Mouse (Mus musculus): Measurements from ENCODE around the gene Wasf2.

The Wasf2 gene

GRCm38 (mm10) chr4:133121974-133122637, 8.2 kb upstream of the Wasf2 start:
- CTCF ChIA-PET: interaction anchor here (0.7 kb wide), 1 partner anchor 149 kb away, joined by 4 read pairs; no protein-coding TSS in a partner anchor

GRCm38 (mm10) chr4:133127079-133127478, 3.2 kb upstream of the Wasf2 start:
- CTCF ChIA-PET: interaction anchor here (0.6 kb wide), 1 partner anchor 64 kb away, joined by 17 read pairs; no protein-coding TSS in a partner anchor

GRCm38 (mm10) chr4:133127894-133128293, 2.4 kb upstream of the Wasf2 start:
- CTCF ChIA-PET: interaction anchor here (0.6 to 0.8 kb wide), 2 partner anchors 63 to 782 kb away, joined by 10 to 17 read pairs; no protein-coding TSS in a partner anchor

- CTCF ChIA-PET: no interaction called here
Observed at GRCm38 (mm10) chr4:133129391-133129790, 914 bp upstream of the Wasf2 start.

GRCm38 (mm10) chr4:133130890-133131741, 811 bp downstream of the Wasf2 start:
- CTCF ChIA-PET: interaction anchor here (0.6 to 0.7 kb wide), 2 partner anchors 30 to 91 kb away, joined by 3 to 4 read pairs; no protein-coding TSS in a partner anchor

GRCm38 (mm10) chr4:133132027-133132426, 1.7 kb downstream of the Wasf2 start:
- CTCF ChIA-PET: interaction anchor here (0.5 to 0.6 kb wide), 2 partner anchors 29 to 173 kb away, joined by 3 to 4 read pairs; no protein-coding TSS in a partner anchor

- CTCF ChIA-PET: interaction anchor here (0.8 to 1.2 kb wide), 3 partner anchors 13 to 34 kb away, joined by 3 read pairs; no protein-coding TSS in a partner anchor
Observed at GRCm38 (mm10) chr4:133136946-133137345, 6.6 kb downstream of the Wasf2 start.

- CTCF ChIA-PET: interaction anchor here (0.7 to 1.1 kb wide), 3 partner anchors 13 to 37 kb away, joined by 3 to 21 read pairs (median 3); no protein-coding TSS in a partner anchor
Observed at GRCm38 (mm10) chr4:133138971-133139370, 8.7 kb downstream of the Wasf2 start.

- CTCF ChIA-PET: interaction anchor here (0.7 kb wide), 1 partner anchor 253 kb away, joined by 8 read pairs; no protein-coding TSS in a partner anchor
Observed at GRCm38 (mm10) chr4:133155006-133155405, 24.7 kb downstream of the Wasf2 start.

GRCm38 (mm10) chr4:133155726-133156125, 25.4 kb downstream of the Wasf2 start:
- CTCF ChIA-PET: no interaction called here

GRCm38 (mm10) chr4:133156422-133156821, 26.1 kb downstream of the Wasf2 start:
- CTCF ChIA-PET: no interaction called here

- CTCF ChIA-PET: no interaction called here
Observed at GRCm38 (mm10) chr4:133156831-133157230, 26.5 kb downstream of the Wasf2 start.

- CTCF ChIA-PET: no interaction called here
Observed at GRCm38 (mm10) chr4:133159127-133159526, 28.8 kb downstream of the Wasf2 start.

- CTCF ChIA-PET: no interaction called here
Observed at GRCm38 (mm10) chr4:133159646-133160045, 29.3 kb downstream of the Wasf2 start.

- CTCF ChIA-PET: no interaction called here
Observed at GRCm38 (mm10) chr4:133160211-133160610, 29.9 kb downstream of the Wasf2 start.

GRCm38 (mm10) chr4:133160821-133161220, 30.5 kb downstream of the Wasf2 start:
- CTCF ChIA-PET: interaction anchor here (0.7 to 1.2 kb wide), 2 partner anchors 27 to 29 kb away, joined by 3 to 4 read pairs; no protein-coding TSS in a partner anchor

- CTCF ChIA-PET: interaction anchor here (0.8 kb wide), 1 partner anchor 105 kb away, joined by 11 read pairs; no protein-coding TSS in a partner anchor
Observed at GRCm38 (mm10) chr4:133162196-133162595, 31.9 kb downstream of the Wasf2 start.

GRCm38 (mm10) chr4:133166773-133167172, 36.5 kb downstream of the Wasf2 start:
- CTCF ChIA-PET: interaction anchor here (0.5 kb wide), 1 partner anchor 34 kb away, joined by 5 read pairs; no protein-coding TSS in a partner anchor

- CTCF ChIA-PET: interaction anchor here (0.6 to 1.7 kb wide), 4 partner anchors 12 to 112 kb away, joined by 3 to 4 read pairs (median 3); no protein-coding TSS in a partner anchor
Observed at GRCm38 (mm10) chr4:133169237-133170055, 39.1 kb downstream of the Wasf2 start.

GRCm38 (mm10) chr4:133170056-133170524, 39.8 kb downstream of the Wasf2 start:
- CTCF ChIA-PET: interaction anchor here (0.6 to 1.7 kb wide), 5 partner anchors 12 to 112 kb away, joined by 3 to 4 read pairs (median 3); no protein-coding TSS in a partner anchor

- CTCF ChIA-PET: interaction anchor here (0.8 to 1.1 kb wide), 2 partner anchors 33 to 113 kb away, joined by 3 read pairs; no protein-coding TSS in a partner anchor
Observed at GRCm38 (mm10) chr4:133170616-133171015, 40.3 kb downstream of the Wasf2 start.

All from spleen, embryonic (tissue).